Comparison of ENCODE assay signal across 27 mouse cellular contexts in the genomic region with DNA sequence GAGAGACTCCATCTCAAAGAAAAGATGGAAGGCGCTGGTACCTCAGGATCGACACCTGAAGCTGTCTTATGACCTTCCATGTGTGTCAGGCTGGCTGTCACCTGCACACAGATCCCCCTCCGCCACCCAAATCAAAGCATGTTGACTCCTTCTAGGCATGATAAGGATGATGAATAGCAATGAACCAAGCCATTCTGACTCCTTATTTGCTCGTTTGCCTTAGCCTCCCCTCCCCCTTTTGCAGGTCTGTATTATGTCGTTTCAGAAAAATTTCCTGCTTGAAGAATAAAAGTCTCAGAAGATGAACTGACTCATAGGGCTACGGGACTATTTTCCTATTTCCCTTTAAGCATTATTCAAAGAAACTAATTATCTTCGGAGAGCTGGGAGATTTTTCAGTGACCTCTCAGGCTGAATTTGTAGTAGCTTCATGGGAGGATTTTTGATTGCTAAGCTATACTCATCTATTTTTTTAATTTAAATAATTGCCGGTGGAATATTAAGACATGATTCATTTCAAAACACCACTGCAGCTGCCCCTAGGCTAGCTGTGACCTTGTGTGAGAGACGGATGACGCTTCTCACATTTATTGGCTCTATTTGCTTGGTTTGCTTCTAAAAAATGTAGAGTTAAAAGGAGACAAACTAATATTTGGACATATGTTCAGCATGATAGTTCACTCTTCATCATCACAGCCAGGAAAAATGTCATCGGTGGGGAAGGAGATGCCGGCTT.
DNase-seq lines count a peak whose midpoint lies in the region; ATAC-seq and TF ChIP-seq lines count a peak whose summit lies in the region.
"Had no signal": no experiment of that assay in that cellular context is flagged by ENCODE, and none has a peak within 500 bp of the region (broad histone marks: within the 10 kb centered on the region; RNA-seq: fewer than 3 reads in every experiment).

No protein-coding gene starts in this region.

- H3K27ac ChIP-seq in hindbrain, embryonic 13.5 days: peak overlapping the region; percentile 81
- no peak overlapping the region for H3K27ac ChIP-seq in hindbrain, embryonic 11.5 days (ENCODE audit: low read depth, low read length)
- peak overlapping the region; percentile 75 for H3K27ac ChIP-seq in hindbrain, embryonic 14.5 days
- H3K27ac ChIP-seq in hindbrain, embryonic 16.5 days (ENCODE audit: low read depth, low read length): peak overlapping the region; percentile 72
- peak overlapping the region; percentile 26; the same call in 1 of the 2 replicates for H3K27ac ChIP-seq in midbrain, postnatal 0 days (ENCODE audit: low read depth, low read length)
- H3K27ac ChIP-seq: heart, embryonic 10.5 days; heart, embryonic 15.5 days; kidney, embryonic 15.5 days; layer of hippocampus, adult 2 months; left cerebral cortex, adult 2 months; limb, embryonic 13.5 days; neural tube, embryonic 12.5 days had no signal

- DNase-seq in hindbrain, embryonic 11.5 days (ENCODE audit: low spot score): no peak
- no peak for DNase-seq in hindbrain, embryonic 14.5 days (ENCODE audit: low spot score)
- DNase-seq in midbrain, postnatal 0 days (ENCODE audit: low spot score): peak; percentile 42
- no peak for DNase-seq in frontal cortex, adult 2 months (ENCODE audit: extremely low spot score in 1 of 2, low spot score in 1 of 2)
- no peak for DNase-seq in kidney, adult 8-10 months
- DNase-seq: B cell, adult 2 months; cerebellum, adult 8-10 months; cerebellum, postnatal 36 days; forebrain, postnatal 0 days; gastrocnemius, postnatal 10 days; kidney, adult 11 months; kidney, postnatal 25 days; liver, postnatal 0 days; lung, postnatal 4 days; retina, postnatal 1 day; right cerebral cortex, postnatal 14 days; thymus, postnatal 4 days had no signal

- no peaks in the 10 kb centered on the region for H3K9me3 ChIP-seq in hindbrain, embryonic 13.5 days
- H3K9me3 ChIP-seq in hindbrain, embryonic 11.5 days (ENCODE audit: control insufficient read depth, low read length): no peaks in the 10 kb centered on the region
- H3K9me3 ChIP-seq in hindbrain, embryonic 14.5 days (ENCODE audit: control insufficient read depth, low read length): no peaks in the 10 kb centered on the region
- H3K9me3 ChIP-seq in hindbrain, embryonic 16.5 days (ENCODE audit: control insufficient read depth, low read length): no peaks in the 10 kb centered on the region
- no peaks in the 10 kb centered on the region for H3K9me3 ChIP-seq in midbrain, postnatal 0 days (ENCODE audit: low read length)
- H3K9me3 ChIP-seq: heart, embryonic 10.5 days; heart, embryonic 15.5 days; kidney, embryonic 15.5 days; limb, embryonic 13.5 days; neural tube, embryonic 12.5 days had no signal

- H3K4me2 ChIP-seq in hindbrain, embryonic 13.5 days: no peak overlapping the region
- H3K4me2 ChIP-seq in hindbrain, embryonic 11.5 days (replicated peaks; ENCODE audit: low read depth, low read length): no peak overlapping the region
- no peak overlapping the region; the same call in 1 of the 2 replicates for H3K4me2 ChIP-seq in hindbrain, embryonic 14.5 days (replicated peaks)
- no peak overlapping the region for H3K4me2 ChIP-seq in hindbrain, embryonic 16.5 days (ENCODE audit: low read length)
- H3K4me2 ChIP-seq in midbrain, postnatal 0 days (ENCODE audit: low read depth, low read length, poor library complexity, severe bottlenecking): peak overlapping the region; percentile 3; the same call in 1 of the 2 replicates
- H3K4me2 ChIP-seq: heart, embryonic 15.5 days; kidney, embryonic 15.5 days; limb, embryonic 13.5 days; liver, embryonic 11.5 days; neural tube, embryonic 12.5 days had no signal

- no peaks in the 10 kb centered on the region for H3K27me3 ChIP-seq in hindbrain, embryonic 13.5 days
- no peaks in the 10 kb centered on the region for H3K27me3 ChIP-seq in hindbrain, embryonic 11.5 days (ENCODE audit: control insufficient read depth, insufficient read depth, low read length)
- H3K27me3 ChIP-seq in hindbrain, embryonic 14.5 days (ENCODE audit: control insufficient read depth, insufficient read depth, low read length): no peaks in the 10 kb centered on the region
- no peaks in the 10 kb centered on the region for H3K27me3 ChIP-seq in hindbrain, embryonic 16.5 days (replicated peaks; ENCODE audit: control insufficient read depth, insufficient read depth, low read length)
- no peaks in the 10 kb centered on the region for H3K27me3 ChIP-seq in midbrain, postnatal 0 days (ENCODE audit: insufficient read depth, low read length)
- H3K27me3 ChIP-seq: heart, embryonic 15.5 days; kidney, embryonic 15.5 days; limb, embryonic 13.5 days; neural tube, embryonic 12.5 days had no signal

- peaks cover 19% of the 10 kb centered on the region for H3K4me1 ChIP-seq in hindbrain, embryonic 13.5 days (replicated peaks)
- no peaks in the 10 kb centered on the region for H3K4me1 ChIP-seq in hindbrain, embryonic 11.5 days (replicated peaks; ENCODE audit: control insufficient read depth, insufficient read depth, low read length)
- H3K4me1 ChIP-seq in hindbrain, embryonic 14.5 days (replicated peaks; ENCODE audit: control insufficient read depth, insufficient read depth, low read length): peaks cover 18% of the 10 kb centered on the region; the same call in 1 of the 2 replicates
- peaks cover 3% of the 10 kb centered on the region; the same call in 1 of the 2 replicates for H3K4me1 ChIP-seq in hindbrain, embryonic 16.5 days (ENCODE audit: control insufficient read depth, insufficient read depth, low read depth, low read length)
- peaks cover 7% of the 10 kb centered on the region for H3K4me1 ChIP-seq in midbrain, postnatal 0 days (ENCODE audit: insufficient read depth, low read length)
- H3K4me1 ChIP-seq: kidney, embryonic 15.5 days; limb, embryonic 13.5 days; neural tube, embryonic 12.5 days had no signal

- no peaks in the 10 kb centered on the region for H3K36me3 ChIP-seq in hindbrain, embryonic 13.5 days
- H3K36me3 ChIP-seq in hindbrain, embryonic 11.5 days (ENCODE audit: control insufficient read depth, insufficient read depth, low read length): no peaks in the 10 kb centered on the region
- no peaks in the 10 kb centered on the region for H3K36me3 ChIP-seq in hindbrain, embryonic 14.5 days (replicated peaks; ENCODE audit: control insufficient read depth, insufficient read depth)
- H3K36me3 ChIP-seq in hindbrain, embryonic 16.5 days (ENCODE audit: control insufficient read depth, insufficient read depth, low read length): no peaks in the 10 kb centered on the region
- no peaks in the 10 kb centered on the region for H3K36me3 ChIP-seq in midbrain, postnatal 0 days (ENCODE audit: insufficient read depth, low read length)
- H3K36me3 ChIP-seq: heart, embryonic 10.5 days; heart, embryonic 15.5 days; kidney, embryonic 15.5 days; limb, embryonic 13.5 days; neural tube, embryonic 12.5 days had no signal

- 0 out of 2 replicates have a peak, but pooled peaks have one; percentile 43 for ATAC-seq in hindbrain, embryonic 13.5 days (ENCODE audit: low FRiP score)
- no peak for ATAC-seq in hindbrain, embryonic 11.5 days (ENCODE audit: low FRiP score)
- peak; percentile 40; the same call in 1 of the 2 replicates for ATAC-seq in hindbrain, embryonic 14.5 days (ENCODE audit: low FRiP score)
- ATAC-seq in hindbrain, embryonic 16.5 days: 0 out of 2 replicates have a peak, but pooled peaks have one; percentile 54
- ATAC-seq in midbrain, postnatal 0 days (ENCODE audit: low FRiP score): no peak
- ATAC-seq: forebrain, postnatal 0 days; liver, postnatal 0 days had no signal

- WGBS in hindbrain, embryonic 13.5 days: 58% methylated on average over 12 of the region's 12 CpGs
- 79% methylated on average over 12 of the region's 12 CpGs for WGBS in hindbrain, embryonic 11.5 days
- 56% methylated on average over 12 of the region's 12 CpGs for WGBS in hindbrain, embryonic 14.5 days
- WGBS in hindbrain, embryonic 16.5 days: 58% methylated on average over 12 of the region's 12 CpGs
- 41% methylated on average over 12 of the region's 12 CpGs for WGBS in midbrain, postnatal 0 days

- H3K9ac ChIP-seq in hindbrain, embryonic 13.5 days: no peak overlapping the region
- H3K9ac ChIP-seq in hindbrain, embryonic 11.5 days (ENCODE audit: low read depth, low read length): no peak overlapping the region
- H3K9ac ChIP-seq in hindbrain, embryonic 14.5 days: 0 out of 2 replicates have a peak overlapping the region, but pooled peaks have one; percentile 21
- H3K9ac ChIP-seq in hindbrain, embryonic 16.5 days (ENCODE audit: low read depth, low read length): no peak overlapping the region
- no peak overlapping the region for H3K9ac ChIP-seq in midbrain, postnatal 0 days (replicated peaks; ENCODE audit: low read length, poor library complexity, severe bottlenecking)
- H3K9ac ChIP-seq: forebrain, postnatal 0 days; heart, embryonic 15.5 days; kidney, embryonic 15.5 days; limb, embryonic 13.5 days; liver, postnatal 0 days; neural tube, embryonic 12.5 days had no signal

- no peak overlapping the region for H3K4me3 ChIP-seq in hindbrain, embryonic 13.5 days
- H3K4me3 ChIP-seq in hindbrain, embryonic 11.5 days (ENCODE audit: low read depth, low read length): no peak overlapping the region
- H3K4me3 ChIP-seq in hindbrain, embryonic 14.5 days (replicated peaks; ENCODE audit: low read length): no peak overlapping the region
- H3K4me3 ChIP-seq in hindbrain, embryonic 16.5 days (ENCODE audit: low read length): no peak overlapping the region
- no peak overlapping the region for H3K4me3 ChIP-seq in midbrain, postnatal 0 days (ENCODE audit: low read depth, low read length)
- H3K4me3 ChIP-seq: heart, embryonic 10.5 days; heart, embryonic 15.5 days; kidney, embryonic 15.5 days; layer of hippocampus, adult 2 months; left cerebral cortex, adult 2 months; limb, embryonic 13.5 days; neural tube, embryonic 12.5 days had no signal

- TF ChIP-seq CTCF in midbrain, postnatal 0 days (IDR thresholded peaks at IDR 0.05): no peak

Comparison
In these comparisons a context has a peak if more than half of its experiments do, and no peak if none do; other contexts are left out.
1. ATAC-seq: peak in hindbrain, embryonic 13.5 days (single experiment), hindbrain, embryonic 14.5 days (single experiment) and hindbrain, embryonic 16.5 days (single experiment); none in hindbrain, embryonic 11.5 days (single experiment) and midbrain, postnatal 0 days (single experiment).